Mouse (Mus musculus): ENCODE data around the gene Sult5a1. TPM values are rescaled to one million over a fixed set of nuclear protein-coding genes. Genes with fewer than 3 reads are reported as not detected.

The Sult5a1 gene
- polyA plus RNA-seq, 1 experiment from 2014 or later = 5.2 TPM

DNA sequence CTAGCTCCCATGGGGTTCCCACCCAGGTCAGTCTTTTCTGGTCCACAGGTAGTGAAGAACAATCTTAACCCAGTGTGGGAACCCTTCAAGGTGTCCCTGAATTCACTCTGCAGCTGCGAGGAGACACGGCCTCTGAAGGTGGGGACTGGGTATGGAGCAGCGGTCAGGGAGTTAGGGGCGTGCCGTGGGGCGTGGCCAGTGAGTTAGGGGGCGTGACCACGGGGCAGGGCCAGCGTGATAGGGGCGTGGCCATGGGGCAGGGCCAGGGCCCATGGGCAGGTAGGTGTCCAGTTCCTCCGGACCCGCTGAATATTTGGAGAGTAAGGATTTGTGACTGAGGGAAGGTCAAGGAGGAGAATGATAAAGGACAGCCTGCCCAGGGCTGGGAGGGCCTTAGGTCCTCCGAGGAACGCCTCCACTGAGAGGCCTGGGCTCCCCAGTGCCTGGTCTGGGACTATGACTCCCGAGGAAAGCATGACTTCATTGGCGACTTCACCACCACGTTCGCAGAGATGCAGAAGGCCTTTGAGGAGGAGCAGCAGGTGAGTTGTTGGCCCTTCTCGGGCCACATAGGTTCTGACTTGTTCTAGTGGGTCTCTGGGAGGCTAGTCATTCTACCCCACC is 31.8 kb downstream of the Sult5a1 start:
- 6% methylated on average over 19 of the region's 19 CpGs for WGBS
- H3K27me3 ChIP-seq (ENCODE audit: low read depth, poor library complexity, severe bottlenecking) = peaks cover 51% of the 10 kb centered on the region
- H3K4me1 ChIP-seq = peaks cover 24% of the 10 kb centered on the region
- DNase-seq (ENCODE audit: low spot score) = peak; percentile 87
- peak overlapping the region; percentile 24 for H3K4me3 ChIP-seq
- no peaks in the 10 kb centered on the region for H3K36me3 ChIP-seq
- H3K9me3 ChIP-seq (replicated peaks) = no peaks in the 10 kb centered on the region
- no peak overlapping the region for H3K27ac ChIP-seq

DNA sequence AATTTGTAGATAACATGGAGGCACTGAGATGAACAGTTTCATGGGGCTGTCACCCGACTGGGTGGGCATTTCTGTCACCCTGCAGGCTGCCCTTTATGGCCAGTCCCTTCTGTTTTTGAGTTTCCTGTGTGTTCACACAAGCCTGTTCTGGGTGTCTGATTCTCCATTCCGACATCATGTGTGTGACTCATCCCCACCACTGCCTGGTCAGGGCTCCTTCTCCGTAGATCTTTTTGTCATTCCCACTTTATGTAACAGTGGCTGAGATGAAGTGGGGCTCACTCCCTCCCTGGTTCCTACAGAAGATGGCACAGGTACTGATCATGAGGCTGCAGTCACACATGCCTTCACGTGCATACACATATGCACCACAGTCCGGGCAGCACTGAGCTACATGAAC is 35.4 kb downstream of the Sult5a1 start:
- Histone ChIP-seq H3K27ac (no peak overlapping the region), H3K4me3 (no peak overlapping the region), H3K9me3 (replicated peaks) (no peaks in the 10 kb centered on the region), H3K36me3 (no peaks in the 10 kb centered on the region), H3K27me3 (ENCODE audit: low read depth, poor library complexity, severe bottlenecking) (peaks cover 73% of the 10 kb centered on the region), H3K4me1 (peaks cover 31% of the 10 kb centered on the region)
- WGBS = 85% methylated on average over 5 of the region's 5 CpGs
- no peak for DNase-seq (ENCODE audit: low spot score)

DNA sequence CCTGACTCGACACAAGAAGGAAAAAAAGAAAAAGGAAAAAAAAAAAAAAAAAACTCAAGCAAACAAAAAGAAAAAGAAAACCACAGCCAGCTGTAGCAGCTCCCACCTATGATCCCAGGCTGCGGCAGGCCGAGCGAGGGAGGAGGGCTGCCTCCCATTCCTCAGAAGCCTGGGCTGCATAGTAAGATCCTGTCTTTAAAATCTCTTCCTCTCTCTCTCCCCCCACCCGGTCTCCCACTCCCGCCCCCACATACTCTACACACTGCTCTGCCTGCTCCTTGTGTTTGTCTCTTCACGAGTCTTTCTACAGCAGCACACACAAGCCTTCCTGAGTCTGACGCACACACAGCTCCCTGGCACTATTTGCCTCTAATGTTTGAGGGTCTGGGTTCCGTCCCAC is 36.1 kb downstream of the Sult5a1 start:
- H3K27ac ChIP-seq = 0 out of 2 replicates have a peak overlapping the region, but pooled peaks have one; percentile 19
- 72% methylated on average over 9 of the region's 9 CpGs for WGBS
- H3K9me3 ChIP-seq (replicated peaks) = no peaks in the 10 kb centered on the region
- DNase-seq (ENCODE audit: low spot score) = no peak
- no peaks in the 10 kb centered on the region for H3K36me3 ChIP-seq
- peaks cover 34% of the 10 kb centered on the region for H3K4me1 ChIP-seq
- no peak overlapping the region for H3K4me3 ChIP-seq
- peaks cover 74% of the 10 kb centered on the region for H3K27me3 ChIP-seq (ENCODE audit: low read depth, poor library complexity, severe bottlenecking)

- 2% methylated on average over 17 of the region's 17 CpGs for WGBS
- Histone ChIP-seq H3K4me1 (peaks cover 37% of the 10 kb centered on the region), H3K36me3 (no peaks in the 10 kb centered on the region), H3K27me3 (ENCODE audit: low read depth, poor library complexity, severe bottlenecking) (peaks cover 67% of the 10 kb centered on the region), H3K9me3 (replicated peaks) (no peaks in the 10 kb centered on the region), H3K27ac (no peak overlapping the region), H3K4me3 (peak overlapping the region; percentile 61)
- DNase-seq (ENCODE audit: low spot score) = no peak
These were observed 40.4 kb downstream of the Sult5a1 start for GRCm38 (mm10) chr8:123117744-123118143.

DNA sequence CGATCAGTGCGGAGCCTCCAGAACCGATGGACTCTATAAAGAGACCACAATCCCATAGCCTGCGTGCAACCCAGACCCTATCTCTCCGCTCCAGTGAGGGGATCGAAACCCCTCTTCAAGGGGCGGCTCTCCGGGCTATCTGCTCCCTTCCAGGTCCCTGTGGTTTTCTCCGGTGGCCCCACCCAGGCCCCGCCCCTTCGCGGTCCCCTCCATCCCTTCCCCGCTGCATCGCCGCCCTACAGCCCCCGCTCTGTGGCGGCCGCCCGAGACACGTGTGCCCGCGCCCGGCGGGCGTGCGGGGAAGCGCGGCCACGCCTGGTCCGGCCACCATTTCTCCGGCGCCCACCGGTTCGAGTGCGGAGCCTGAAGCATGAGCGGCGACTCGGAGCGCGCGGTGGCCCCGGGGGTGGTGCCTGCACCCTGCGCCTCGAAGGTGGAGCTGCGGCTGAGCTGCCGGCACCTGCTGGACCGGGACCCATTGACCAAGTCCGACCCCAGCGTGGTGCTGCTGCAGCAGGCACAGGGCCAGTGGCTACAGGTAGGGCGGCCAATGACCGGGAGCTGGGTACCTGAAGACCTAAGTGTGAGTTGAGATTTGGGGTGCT is 40.9 kb downstream of the Sult5a1 start, which contains the start of gene Cpne7:
TSS of gene Cpne7 (plus strand) at position 248 of the 605 bp plus-strand sequence.
- H3K27me3 ChIP-seq (ENCODE audit: low read depth, poor library complexity, severe bottlenecking) = peaks cover 62% of the 10 kb centered on the region
- 1% methylated on average over 51 of the region's 51 CpGs for WGBS

GRCm38 (mm10) chr8:123114644-123115043 is 43.5 kb downstream of the Sult5a1 start:
- peaks cover 46% of the 10 kb centered on the region for H3K4me1 ChIP-seq
- WGBS = 90% methylated on average over 3 of the region's 3 CpGs
- no peak for DNase-seq (ENCODE audit: low spot score)
- H3K27ac ChIP-seq = no peak overlapping the region
- H3K36me3 ChIP-seq = no peaks in the 10 kb centered on the region
- H3K4me3 ChIP-seq = no peak overlapping the region
- H3K27me3 ChIP-seq (ENCODE audit: low read depth, poor library complexity, severe bottlenecking) = peaks cover 50% of the 10 kb centered on the region
- H3K9me3 ChIP-seq (replicated peaks) = no peaks in the 10 kb centered on the region

More for the DNA sequence above, 40.9 kb downstream of the Sult5a1 start, which contains the start of gene Cpne7:
- H3K36me3 ChIP-seq = no peaks in the 10 kb centered on the region
- peak within 1 kb of the TSS; percentile 61 for H3K4me3 ChIP-seq
- DNase-seq (ENCODE audit: low spot score) = peak; percentile 55
- peaks cover 37% of the 10 kb centered on the region for H3K4me1 ChIP-seq
- H3K27ac ChIP-seq = peak within 1 kb of the TSS; percentile 47
- H3K9me3 ChIP-seq (replicated peaks) = no peaks in the 10 kb centered on the region

DNA sequence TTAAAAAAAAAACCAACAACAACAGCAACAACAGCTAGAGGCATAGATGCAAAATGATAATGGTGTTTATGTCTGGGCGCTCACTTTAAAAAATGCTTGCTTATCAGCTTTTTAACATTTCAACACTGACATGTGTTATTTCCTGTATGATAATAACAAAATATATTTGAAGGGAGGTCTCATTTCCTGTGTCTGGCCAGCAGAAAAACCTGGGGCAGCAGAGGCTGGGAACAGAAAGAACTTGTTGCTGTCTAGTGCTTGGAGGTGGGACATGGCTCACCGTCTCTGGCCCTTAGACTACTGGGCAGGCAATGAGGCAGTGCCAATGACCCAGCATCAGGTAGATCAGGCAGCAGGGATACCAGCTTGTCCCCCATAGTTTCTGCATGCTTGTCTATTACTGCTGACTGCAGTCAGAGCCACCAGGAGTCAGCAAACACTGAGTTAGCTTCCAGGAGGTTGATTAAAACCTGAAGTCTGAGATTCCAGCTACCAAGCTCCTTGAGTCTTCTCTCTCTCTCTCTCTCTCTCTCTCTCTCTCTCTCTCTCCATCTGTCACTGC is 44.1 kb downstream of the Sult5a1 start:
- 71% methylated on average over 2 of the region's 2 CpGs for WGBS
- H3K9me3 ChIP-seq (replicated peaks) = no peaks in the 10 kb centered on the region
- peaks cover 46% of the 10 kb centered on the region for H3K4me1 ChIP-seq
- no peak for DNase-seq (ENCODE audit: low spot score)
- no peak overlapping the region for H3K4me3 ChIP-seq
- peaks cover 44% of the 10 kb centered on the region for H3K27me3 ChIP-seq (ENCODE audit: low read depth, poor library complexity, severe bottlenecking)
- H3K36me3 ChIP-seq = no peaks in the 10 kb centered on the region
- H3K27ac ChIP-seq = no peak overlapping the region

- H3K27me3 ChIP-seq (ENCODE audit: low read depth, poor library complexity, severe bottlenecking) = peaks cover 33% of the 10 kb centered on the region
- no peaks in the 10 kb centered on the region for H3K36me3 ChIP-seq
- no peak overlapping the region for H3K4me3 ChIP-seq
- no peak for DNase-seq (ENCODE audit: low spot score)
- H3K27ac ChIP-seq = no peak overlapping the region
- peaks cover 39% of the 10 kb centered on the region for H3K4me1 ChIP-seq
- WGBS = 86% methylated on average over 9 of the region's 9 CpGs
- no peaks in the 10 kb centered on the region for H3K9me3 ChIP-seq (replicated peaks)
These were observed 45.2 kb downstream of the Sult5a1 start for GRCm38 (mm10) chr8:123112892-123113291.

GRCm38 (mm10) chr8:123110649-123111048 is 47.5 kb downstream of the Sult5a1 start:
- peaks cover 16% of the 10 kb centered on the region for H3K4me1 ChIP-seq
- no peak overlapping the region for H3K27ac ChIP-seq
- H3K36me3 ChIP-seq = peaks cover 2% of the 10 kb centered on the region
- peak; percentile 81 for DNase-seq (ENCODE audit: low spot score)
- WGBS = 28% methylated on average over 4 of the region's 4 CpGs
- peaks cover 10% of the 10 kb centered on the region for H3K27me3 ChIP-seq (ENCODE audit: low read depth, poor library complexity, severe bottlenecking)
- no peaks in the 10 kb centered on the region for H3K9me3 ChIP-seq (replicated peaks)
- no peak overlapping the region for H3K4me3 ChIP-seq

DNA sequence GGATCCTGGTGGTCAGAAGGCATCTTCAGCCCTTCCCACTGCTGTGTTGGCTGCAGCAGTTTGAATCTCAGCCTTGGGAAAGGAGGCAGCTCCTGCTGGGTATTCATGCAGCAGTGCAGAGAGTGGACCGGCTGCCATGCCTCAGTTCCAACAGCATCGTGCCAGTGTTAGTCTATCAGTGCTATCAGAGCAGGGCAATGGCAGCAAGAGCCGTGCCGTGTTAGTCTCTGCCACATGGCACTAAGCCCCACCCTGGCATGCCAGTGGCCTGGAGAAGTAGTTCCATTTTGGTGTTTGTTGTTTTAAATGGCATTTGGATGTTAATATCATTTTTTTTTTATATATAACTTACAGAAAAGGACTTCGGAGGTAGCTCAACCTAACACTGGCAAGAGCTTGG is 49.2 kb downstream of the Sult5a1 start:
- 88% methylated on average over 5 of the region's 5 CpGs for whole genome bisulfite sequencing
- Histone ChIP-seq H3K36me3 (peaks cover 19% of the 10 kb centered on the region), H3K4me3 (no peak overlapping the region), H3K9me3 (replicated peaks) (no peaks in the 10 kb centered on the region), H3K4me1 (peaks cover 10% of the 10 kb centered on the region), H3K27ac (no peak overlapping the region), H3K27me3 (ENCODE audit: low read depth, poor library complexity, severe bottlenecking) (no peaks in the 10 kb centered on the region)
- DNase-seq (ENCODE audit: low spot score) = no peak

DNA sequence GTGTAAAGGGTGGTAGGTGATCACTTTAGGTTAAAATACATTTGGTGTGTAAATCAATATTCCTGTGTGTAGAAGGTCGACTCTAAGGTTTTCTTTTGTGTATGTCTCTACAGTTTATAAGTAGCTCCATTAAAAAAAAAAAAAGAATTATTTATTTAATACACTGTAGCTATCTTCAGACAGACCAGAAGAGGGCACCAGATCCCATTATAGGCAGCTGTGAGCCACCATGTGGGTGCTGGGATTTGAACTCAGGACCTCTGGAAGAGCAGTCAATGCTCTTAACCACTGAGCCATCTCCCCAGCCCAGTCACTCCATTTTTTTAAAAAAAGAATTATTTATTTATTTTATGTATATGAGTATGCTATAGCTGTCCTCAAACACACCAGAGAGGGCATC is 50.1 kb downstream of the Sult5a1 start:
- WGBS = 66% methylated on average over 1 of the region's 1 CpGs
- Histone ChIP-seq H3K27me3 (ENCODE audit: low read depth, poor library complexity, severe bottlenecking) (no peaks in the 10 kb centered on the region), H3K4me3 (no peak overlapping the region), H3K9me3 (replicated peaks) (no peaks in the 10 kb centered on the region), H3K4me1 (peaks cover 18% of the 10 kb centered on the region), H3K36me3 (peaks cover 29% of the 10 kb centered on the region), H3K27ac (no peak overlapping the region)
- no peak for DNase-seq (ENCODE audit: low spot score)

DNA sequence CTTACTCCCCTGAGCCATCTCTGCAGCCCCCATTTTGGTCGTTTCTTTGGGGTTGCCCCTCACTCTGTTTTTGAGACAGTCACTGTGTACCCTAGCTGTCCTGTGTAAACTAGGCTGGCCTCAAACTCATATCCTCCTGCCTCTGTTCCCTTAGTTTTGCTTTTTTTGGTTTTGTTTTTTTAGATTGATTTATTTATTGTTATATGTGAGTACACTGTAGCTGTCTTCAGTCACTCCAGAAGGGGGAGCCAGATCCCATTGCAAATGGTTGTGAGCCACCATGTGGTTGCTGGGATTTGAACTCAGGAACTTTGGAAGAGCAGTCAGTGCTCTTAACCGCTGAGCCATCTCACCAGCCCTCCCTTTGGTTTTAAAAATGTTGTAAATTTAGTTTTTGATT is 51.6 kb downstream of the Sult5a1 start:
- Histone ChIP-seq H3K4me3 (no peak overlapping the region), H3K4me1 (peaks cover 21% of the 10 kb centered on the region), H3K9me3 (replicated peaks) (no peaks in the 10 kb centered on the region), H3K27ac (no peak overlapping the region), H3K27me3 (ENCODE audit: low read depth, poor library complexity, severe bottlenecking) (no peaks in the 10 kb centered on the region), H3K36me3 (peaks cover 32% of the 10 kb centered on the region)
- DNase-seq (ENCODE audit: low spot score) = no peak
- 45% methylated on average over 2 of the region's 2 CpGs for WGBS

- WGBS = 69% methylated on average over 5 of the region's 5 CpGs
- Histone ChIP-seq H3K27ac (no peak overlapping the region), H3K36me3 (peaks cover 32% of the 10 kb centered on the region), H3K4me1 (peaks cover 16% of the 10 kb centered on the region), H3K9me3 (replicated peaks) (no peaks in the 10 kb centered on the region), H3K4me3 (no peak overlapping the region), H3K27me3 (ENCODE audit: low read depth, poor library complexity, severe bottlenecking) (no peaks in the 10 kb centered on the region)
- DNase-seq (ENCODE audit: low spot score) = no peak
These were observed 52.4 kb downstream of the Sult5a1 start for GRCm38 (mm10) chr8:123105553-123106326.

All from limb, embryonic 10.5 days (tissue).